In the genomic region with DNA sequence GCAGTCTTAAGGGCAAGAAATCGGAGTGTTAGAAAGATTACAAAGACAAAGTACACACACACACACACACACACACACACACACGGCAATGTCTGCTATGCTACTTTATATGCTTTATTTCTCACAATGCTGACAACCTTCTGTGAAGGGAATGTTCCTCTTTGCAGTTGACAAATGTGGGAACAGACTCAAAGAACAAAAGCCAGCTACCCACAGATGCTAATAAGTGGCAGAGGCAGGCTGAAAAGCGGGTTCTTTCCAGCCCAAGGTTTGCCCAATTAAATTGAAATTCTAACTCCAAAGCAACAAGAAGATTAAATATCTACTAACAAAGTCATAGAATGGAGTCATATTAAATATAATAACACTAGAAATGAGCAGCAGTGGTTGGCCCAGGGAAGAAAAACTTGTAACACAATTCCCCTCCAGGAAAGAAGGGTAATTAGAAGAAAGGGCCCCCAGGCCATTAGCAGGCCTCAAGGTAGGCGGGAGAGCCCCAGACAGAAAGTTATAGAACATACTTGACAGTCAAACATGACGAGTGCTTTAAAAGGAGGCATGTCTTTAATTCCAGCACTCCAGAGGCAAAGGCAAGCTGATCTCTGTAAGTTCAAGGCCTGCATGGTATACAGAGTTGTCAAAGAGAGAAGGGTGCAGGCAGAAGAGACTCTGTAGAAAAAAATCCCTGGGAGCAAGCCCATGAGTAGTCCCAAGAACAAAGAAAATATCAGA, we compare ENCODE assay signal across 17 mouse cellular contexts.
A peak's percentile ranks its signal among the peaks of the same experiment; 100 is the strongest.
DNase-seq lines count a peak whose midpoint lies in the region; ATAC-seq lines count a peak whose summit lies in the region.
"Had no signal": no experiment of that assay in that cellular context is flagged by ENCODE, and none has a peak within 500 bp of the region (broad histone marks: within the 10 kb centered on the region; RNA-seq: fewer than 3 reads in every experiment).

No protein-coding gene starts in this region.

- H3K27ac ChIP-seq in heart, embryonic 11.5 days (ENCODE audit: low read depth, low read length): peak overlapping the region; percentile 74
- H3K27ac ChIP-seq in midbrain, embryonic 15.5 days: no peak overlapping the region
- H3K27ac ChIP-seq in midbrain, embryonic 14.5 days (replicated peaks; ENCODE audit: low read depth, low read length): no peak overlapping the region
- no peak overlapping the region for H3K27ac ChIP-seq in forebrain, embryonic 16.5 days (ENCODE audit: low read length)
- H3K27ac ChIP-seq: neural tube, embryonic 13.5 days had no signal

- H3K27me3 ChIP-seq in heart, embryonic 11.5 days (ENCODE audit: control insufficient read depth, insufficient read depth, low read length): no peaks in the 10 kb centered on the region
- no peaks in the 10 kb centered on the region for H3K27me3 ChIP-seq in midbrain, embryonic 15.5 days (replicated peaks)
- H3K27me3 ChIP-seq in midbrain, embryonic 14.5 days (ENCODE audit: control insufficient read depth, insufficient read depth, low read length): no peaks in the 10 kb centered on the region
- H3K27me3 ChIP-seq in forebrain, embryonic 16.5 days (replicated peaks; ENCODE audit: control insufficient read depth, insufficient read depth, low read length): no peaks in the 10 kb centered on the region
- H3K27me3 ChIP-seq: neural tube, embryonic 13.5 days had no signal

- DNase-seq in heart, postnatal 36 days: no peak
- no peak for DNase-seq in midbrain, embryonic 14.5 days
- DNase-seq in cerebellum, postnatal 14 days: no peak
- DNase-seq in urinary bladder, adult 18-20 months (ENCODE audit: low spot score in 2 of 2): no peak
- no peak for DNase-seq in thymus, postnatal 10 days (ENCODE audit: low spot score in 2 of 2)
- DNase-seq: B cell, adult 2 months; cerebellum, postnatal 10 days; gastrocnemius, postnatal 25 days; left cerebral cortex, postnatal 4 days; lung, adult 18-20 months; thymus, adult 2 months had no signal

- intact Hi-C loops in heart, postnatal 36 days (cut with DNase I): loop anchor here (5.0 kb wide), 1 partner anchor 63 kb away; no protein-coding TSS in a partner anchor

- H3K4me1 ChIP-seq in heart, embryonic 11.5 days (ENCODE audit: control insufficient read depth, insufficient read depth, low read length): peaks cover 44% of the 10 kb centered on the region
- H3K4me1 ChIP-seq in midbrain, embryonic 15.5 days: no peaks in the 10 kb centered on the region; the same call in 1 of the 2 replicates
- H3K4me1 ChIP-seq in midbrain, embryonic 14.5 days (ENCODE audit: control insufficient read depth, insufficient read depth, low read length): no peaks in the 10 kb centered on the region
- H3K4me1 ChIP-seq in forebrain, embryonic 16.5 days (replicated peaks; ENCODE audit: control insufficient read depth, insufficient read depth, low read length): peaks cover 4% of the 10 kb centered on the region; the same call in 1 of the 2 replicates

- no peak for ATAC-seq in heart, embryonic 11.5 days (replicated peaks; ENCODE audit: insufficient number of reproducible peaks, low FRiP score, low TSS enrichment)
- ATAC-seq in midbrain, embryonic 15.5 days (replicated peaks): peak; percentile 57; the same call in 1 of the 2 replicates
- ATAC-seq in midbrain, embryonic 14.5 days (ENCODE audit: low FRiP score, low TSS enrichment): no peak
- ATAC-seq in forebrain, embryonic 16.5 days: peak; percentile 40; the same call in 1 of the 2 replicates
- ATAC-seq: intestine, embryonic 16.5 days had no signal

- 55% methylated on average over 5 of the region's 5 CpGs for WGBS in heart, embryonic 11.5 days (ENCODE audit: insufficient replicate concordance)
- WGBS in midbrain, embryonic 15.5 days: 42% methylated on average over 5 of the region's 5 CpGs
- 46% methylated on average over 5 of the region's 5 CpGs for WGBS in midbrain, embryonic 14.5 days
- WGBS in forebrain, embryonic 16.5 days: 13% methylated on average over 5 of the region's 5 CpGs

- no peaks in the 10 kb centered on the region for H3K9me3 ChIP-seq in heart, embryonic 11.5 days (replicated peaks; ENCODE audit: control insufficient read depth, low read length)
- H3K9me3 ChIP-seq in midbrain, embryonic 15.5 days: no peaks in the 10 kb centered on the region
- no peaks in the 10 kb centered on the region for H3K9me3 ChIP-seq in midbrain, embryonic 14.5 days (ENCODE audit: control insufficient read depth, low read length)
- H3K9me3 ChIP-seq in forebrain, embryonic 16.5 days (ENCODE audit: control insufficient read depth, low read length): no peaks in the 10 kb centered on the region
- H3K9me3 ChIP-seq: G1E; neural tube, embryonic 13.5 days had no signal

- no peaks in the 10 kb centered on the region for H3K36me3 ChIP-seq in heart, embryonic 11.5 days (ENCODE audit: control insufficient read depth, insufficient read depth, low read length)
- H3K36me3 ChIP-seq in midbrain, embryonic 15.5 days (replicated peaks): no peaks in the 10 kb centered on the region
- no peaks in the 10 kb centered on the region for H3K36me3 ChIP-seq in midbrain, embryonic 14.5 days (ENCODE audit: control insufficient read depth, insufficient read depth, low read length)
- H3K36me3 ChIP-seq in forebrain, embryonic 16.5 days (ENCODE audit: control insufficient read depth, insufficient read depth): no peaks in the 10 kb centered on the region
- H3K36me3 ChIP-seq: G1E; neural tube, embryonic 13.5 days had no signal

- no peak overlapping the region for H3K4me3 ChIP-seq in heart, embryonic 11.5 days (ENCODE audit: low read depth, low read length)
- no peak overlapping the region for H3K4me3 ChIP-seq in midbrain, embryonic 15.5 days
- H3K4me3 ChIP-seq in midbrain, embryonic 14.5 days (replicated peaks; ENCODE audit: low read depth, low read length): no peak overlapping the region
- no peak overlapping the region for H3K4me3 ChIP-seq in forebrain, embryonic 16.5 days (replicated peaks; ENCODE audit: low read length)
- H3K4me3 ChIP-seq: neural tube, embryonic 13.5 days had no signal

- no peak overlapping the region for H3K4me2 ChIP-seq in heart, embryonic 11.5 days
- no peak overlapping the region for H3K4me2 ChIP-seq in midbrain, embryonic 15.5 days
- no peak overlapping the region for H3K4me2 ChIP-seq in midbrain, embryonic 14.5 days (ENCODE audit: low read length)
- H3K4me2 ChIP-seq in forebrain, embryonic 16.5 days (ENCODE audit: low read length): no peak overlapping the region
- H3K4me2 ChIP-seq: neural tube, embryonic 13.5 days had no signal

- H3K9ac ChIP-seq in heart, embryonic 11.5 days (ENCODE audit: low read depth, low read length): no peak overlapping the region
- H3K9ac ChIP-seq in midbrain, embryonic 15.5 days: no peak overlapping the region
- H3K9ac ChIP-seq in midbrain, embryonic 14.5 days (replicated peaks; ENCODE audit: low read length): no peak overlapping the region
- no peak overlapping the region for H3K9ac ChIP-seq in forebrain, embryonic 16.5 days (replicated peaks; ENCODE audit: low read depth, low read length)
- H3K9ac ChIP-seq: neural tube, embryonic 13.5 days had no signal

Comparison
In these comparisons a context has a peak if more than half of its experiments do, and no peak if none do; other contexts are left out.
1. ATAC-seq: peak in midbrain, embryonic 15.5 days (single experiment) and forebrain, embryonic 16.5 days (single experiment); none in heart, embryonic 11.5 days (single experiment) and midbrain, embryonic 14.5 days (single experiment).